ENCODE assay signal across 8 mouse cellular contexts in the genomic region with DNA sequence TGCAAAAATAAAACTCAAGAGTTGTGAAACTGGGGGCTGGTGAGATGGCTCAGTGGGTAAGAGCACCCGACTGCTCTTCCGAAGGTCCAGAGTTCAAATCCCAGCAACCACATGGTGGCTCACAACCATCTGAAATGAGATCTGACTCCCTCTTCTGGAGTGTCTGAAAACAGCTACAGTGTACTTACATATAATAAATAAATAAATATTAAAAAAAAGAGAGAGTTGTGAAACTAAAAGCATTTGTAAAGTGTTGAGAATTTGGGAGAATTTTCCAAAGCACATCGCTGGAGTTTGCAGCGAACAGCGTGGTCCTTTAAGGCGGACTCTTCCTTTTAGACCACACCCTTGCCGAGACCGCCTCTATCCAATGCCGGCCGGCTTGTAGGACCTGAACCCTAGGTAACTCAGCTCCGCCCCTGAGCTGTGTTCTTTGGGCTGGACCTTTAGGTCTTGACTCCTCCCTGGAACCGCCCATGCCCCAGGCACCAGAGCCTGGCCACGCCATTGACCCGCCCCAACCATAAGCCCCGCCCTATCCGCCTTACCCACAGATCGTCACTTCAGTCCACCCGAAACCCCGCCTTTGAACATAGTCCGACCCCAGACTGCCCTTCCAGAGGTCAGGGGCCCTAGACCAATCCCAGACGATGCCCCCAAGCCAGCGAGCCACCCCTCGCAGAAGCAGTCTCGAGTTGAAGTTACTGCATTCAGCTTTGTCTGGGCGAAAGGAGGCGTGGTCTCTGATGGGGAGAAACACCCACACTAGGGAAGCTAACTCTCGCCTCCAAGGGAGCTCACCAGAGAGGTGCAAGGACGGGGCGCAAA. TPM values are rescaled to one million over a fixed set of nuclear protein-coding genes. Genes with fewer than 3 reads are reported as not detected.
DNase-seq lines count a peak whose midpoint lies in the region; ATAC-seq and TF ChIP-seq lines count a peak whose summit lies in the region.

No protein-coding gene starts in this region.

- peak overlapping the region; percentile 69 for H3K4me2 ChIP-seq in lung, postnatal 0 days (replicated peaks; ENCODE audit: low read depth, low read length)

- no peaks in the 10 kb centered on the region for H3K9me3 ChIP-seq in hindbrain, embryonic 10.5 days
- no peaks in the 10 kb centered on the region for H3K9me3 ChIP-seq in lung, postnatal 0 days (ENCODE audit: low read length)

- no peaks in the 10 kb centered on the region for H3K36me3 ChIP-seq in hindbrain, embryonic 10.5 days
- H3K36me3 ChIP-seq in lung, postnatal 0 days (ENCODE audit: insufficient read depth, low read length) = no peaks in the 10 kb centered on the region

- peaks cover 6% of the 10 kb centered on the region for H3K27me3 ChIP-seq in hindbrain, embryonic 10.5 days (ENCODE audit: insufficient read depth, poor library complexity, severe bottlenecking)
- H3K27me3 ChIP-seq in lung, postnatal 0 days (replicated peaks; ENCODE audit: insufficient read depth, low read length) = no peaks in the 10 kb centered on the region

- peak overlapping the region; percentile 56 for H3K4me3 ChIP-seq in hindbrain, embryonic 10.5 days
- H3K4me3 ChIP-seq in lung, postnatal 0 days (ENCODE audit: low read depth, low read length) = peak overlapping the region; percentile 46

- TF ChIP-seq CTCF in lung, postnatal 0 days (IDR thresholded peaks at IDR 0.05) = 0 out of 2 replicates have a peak, but pooled peaks have one; percentile 14

- TF ChIP-seq EP300 in lung, postnatal 0 days (IDR thresholded peaks at IDR 0.05) = no peak

- peak overlapping the region; percentile 51 for H3K9ac ChIP-seq in lung, postnatal 0 days (replicated peaks; ENCODE audit: low read depth)

- 2% methylated on average over 29 of the region's 29 CpGs for WGBS in hindbrain, embryonic 10.5 days
- 1% methylated on average over 29 of the region's 29 CpGs for WGBS in lung, postnatal 0 days

- peak; percentile 96 for DNase-seq in MN1 (ENCODE audit: low spot score)
- peak; percentile 94 for DNase-seq in cerebellum, adult 9-10 months
- peak; percentile 98 for DNase-seq in hindbrain, embryonic 10.5 days (ENCODE audit: low spot score)
- peak; percentile 95 for DNase-seq in layer of hippocampus, adult 9-11 months
- DNase-seq in lung, postnatal 0 days (ENCODE audit: low spot score) = peak; percentile 99
- peak; percentile 81 for DNase-seq in ovary, postnatal 14 days (ENCODE audit: low spot score)
- peak; percentile 90 for DNase-seq in thymus, postnatal 14 days

- ATAC-seq in frontal cortex, adult (ENCODE audit: low TSS enrichment) = peak; percentile 99
- ATAC-seq in lung, postnatal 0 days = peak; percentile 100

- H3K4me1 ChIP-seq in hindbrain, embryonic 10.5 days (replicated peaks) = peaks cover 12% of the 10 kb centered on the region
- no peaks in the 10 kb centered on the region; the same call in 1 of the 2 replicates for H3K4me1 ChIP-seq in lung, postnatal 0 days (ENCODE audit: insufficient read depth, low read depth, low read length)

- peak overlapping the region; percentile 87 for H3K27ac ChIP-seq in hindbrain, embryonic 10.5 days
- peak overlapping the region; percentile 79 for H3K27ac ChIP-seq in lung, postnatal 0 days (ENCODE audit: low read length)

RNA-seq across cellular contexts. Expression of a gene that starts 0.7 kb away (rescaled TPM):
- polyA plus RNA-seq in hindbrain, embryonic 10.5 days (2016; fragmentation: Nextera tagmentation; extraction: Ambion mirVana) = 80.1 and 80.2 TPM in 2 replicates
- 39.1 and 45.7 TPM in 2 replicates for polyA plus RNA-seq in lung, postnatal 0 days (2015; fragmentation: Nextera tagmentation; extraction: Ambion mirVana)

RNA-seq across cellular contexts. Expression of a gene that starts 5.3 kb away (rescaled TPM):
- 0.20 and 1.6 TPM in 2 replicates for polyA plus RNA-seq in hindbrain, embryonic 10.5 days (2016; fragmentation: Nextera tagmentation; extraction: Ambion mirVana)
- 1.5 and 3.1 TPM in 2 replicates for polyA plus RNA-seq in lung, postnatal 0 days (2015; fragmentation: Nextera tagmentation; extraction: Ambion mirVana)

RNA-seq across cellular contexts. Expression of a gene that starts 22.5 kb away (rescaled TPM):
- 1.9 and 2.7 TPM in 2 replicates for polyA plus RNA-seq in hindbrain, embryonic 10.5 days (2016; fragmentation: Nextera tagmentation; extraction: Ambion mirVana)
- polyA plus RNA-seq in lung, postnatal 0 days (2015; fragmentation: Nextera tagmentation; extraction: Ambion mirVana) = 27.1 and 30.5 TPM in 2 replicates

RNA-seq across cellular contexts. Expression of a gene that starts 44.9 kb away (rescaled TPM):
- 5.1 and 5.2 TPM in 2 replicates for polyA plus RNA-seq in hindbrain, embryonic 10.5 days (2016; fragmentation: Nextera tagmentation; extraction: Ambion mirVana)
- 14.4 and 15.3 TPM in 2 replicates for polyA plus RNA-seq in lung, postnatal 0 days (2015; fragmentation: Nextera tagmentation; extraction: Ambion mirVana)

RNA-seq across cellular contexts. Expression of a gene that starts 49.8 kb away (rescaled TPM):
- polyA plus RNA-seq in hindbrain, embryonic 10.5 days (2016; fragmentation: Nextera tagmentation; extraction: Ambion mirVana) = 68.4 and 72.4 TPM in 2 replicates
- polyA plus RNA-seq in lung, postnatal 0 days (2015; fragmentation: Nextera tagmentation; extraction: Ambion mirVana) = 181 and 187 TPM in 2 replicates

Comparison
In these comparisons a context has a peak if more than half of its experiments do, and no peak if none do; other contexts are left out.
1. Peak in every context shown above with its lines: DNase-seq, ATAC-seq, H3K4me3 ChIP-seq and H3K27ac ChIP-seq.